Mouse (Mus musculus) neural tube, embryonic 11.5 days (tissue): Measurements from ENCODE around the gene Morc2a. TPM values are rescaled to one million over a fixed set of nuclear protein-coding genes. Genes with fewer than 3 reads are reported as not detected.
A peak's percentile ranks its signal among the peaks of the same experiment; 100 is the strongest.
"Not testable (repeated sequence)": the region's sequence is repeated elsewhere in the genome, so short reads cannot be mapped to it uniquely, and the experiment has no call there.

Source experiments
- ATAC-seq: fragments of 200-750 bp; cut with Nextera tagmentation; 2 replicates; pipeline ENCODE4 v1.8.0; 2017; ENCODE audit warnings: moderate number of reproducible peaks, mild to moderate bottlenecking, moderate TSS enrichment, moderate library complexity; ENCODE audit not compliant: insufficient read depth, low FRiP score, low TSS enrichment
- DNase-seq: peaks from one replicate; pipeline ENCODE4 v3.0.0-alpha.2; 2015; ENCODE audit warnings: low spot score
- H3K27ac ChIP-seq: fragments of 300-500 bp; sonication (generic); 2 replicates; pipeline ENCODE4 v1.5.1; 2014; ENCODE audit warnings: low read depth, mild to moderate bottlenecking, low read length
- H3K27me3 ChIP-seq: fragments of 300-500 bp; sonication (generic); 2 replicates; pipeline ENCODE4 v1.6.1; 2014; ENCODE audit warnings: mild to moderate bottlenecking, low read length, mixed read lengths; ENCODE audit not compliant: control insufficient read depth, insufficient read depth
- H3K36me3 ChIP-seq: fragments of 300-500 bp; sonication (generic); 2 replicates; pipeline ENCODE4 v1.6.1; 2014; ENCODE audit warnings: mild to moderate bottlenecking, low read length, moderate library complexity, mixed read lengths; ENCODE audit not compliant: control insufficient read depth, insufficient read depth
- H3K4me1 ChIP-seq: fragments of 300-500 bp; sonication (generic); 2 replicates; pipeline ENCODE4 v1.6.1; 2014; ENCODE audit warnings: low read length, mixed read lengths; ENCODE audit not compliant: control insufficient read depth, insufficient read depth
- H3K4me2 ChIP-seq: fragments of 300-500 bp; sonication (generic); 2 replicates; pipeline ENCODE4 v1.6.1; 2014; ENCODE audit warnings: low read depth, mild to moderate bottlenecking, moderate library complexity
- H3K4me3 ChIP-seq: fragments of 300-500 bp; sonication (generic); 2 replicates; pipeline ENCODE4 v1.5.1; 2014; ENCODE audit warnings: low read depth, low read length
- H3K9ac ChIP-seq: fragments of 300-500 bp; sonication (generic); 2 replicates; pipeline ENCODE4 v1.6.1; 2014; ENCODE audit warnings: mild to moderate bottlenecking, low read length
- H3K9me3 ChIP-seq: fragments of 300-500 bp; sonication (generic); 2 replicates; pipeline ENCODE4 v1.6.1; 2016; ENCODE audit warnings: low read length; ENCODE audit not compliant: control insufficient read depth
- WGBS: fragments of 180-500 bp; shearing (Covaris S2); extraction: QIAGEN DNeasy Blood & Tissue Kit; methylation state at CpG from one replicate; pipeline ENCODE4 v1.1.7; 2014; 5-methylcytosine and 5-hydroxymethylcytosine counted together
- polyA plus RNA-seq: library from polyadenylated mRNA; unstranded; fragments of >200 nt; fragmentation: Nextera tagmentation; extraction: Ambion mirVana; gene quantifications from 2 replicates; pipeline ENCODE4 v1.2.1, GENCODE M21; 2014

The Morc2a gene
- polyA plus RNA-seq, 1 experiment from 2014 or later = 35.0 TPM

GRCm38 (mm10) chr11:3633269-3633668 is 15.7 kb upstream of the Morc2a start:
- WGBS = 86% methylated on average over 8 of the region's 8 CpGs
- not testable (repeated sequence) for DNase-seq, H3K4me3 ChIP-seq, H3K27ac ChIP-seq, H3K27me3 ChIP-seq, H3K4me1 ChIP-seq, H3K9ac ChIP-seq, H3K9me3 ChIP-seq, H3K36me3 ChIP-seq, ATAC-seq, H3K4me2 ChIP-seq

DNA sequence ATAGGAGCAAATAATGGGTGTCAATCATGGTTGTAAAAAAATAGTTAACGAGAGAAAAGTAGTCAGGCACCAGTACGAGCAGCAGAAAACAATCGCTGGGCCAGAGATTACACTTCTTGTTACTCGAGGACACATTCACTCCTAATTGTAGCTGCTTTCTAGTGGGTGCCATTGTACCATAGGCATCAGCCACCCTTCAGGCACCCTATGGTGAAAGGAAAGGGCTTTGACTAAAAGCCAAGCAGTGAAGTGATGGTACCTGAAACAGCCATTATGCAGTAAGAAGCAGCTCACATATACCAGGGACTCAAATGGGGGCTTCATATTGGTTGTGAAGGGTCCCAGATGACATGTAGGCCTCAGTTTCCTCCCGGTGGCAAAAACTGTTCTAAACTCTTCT is 1.3 kb upstream of the Morc2a start:
- no peak overlapping the region for H3K27ac ChIP-seq
- WGBS = 92% methylated on average over 5 of the region's 5 CpGs
- peaks cover 6% of the 10 kb centered on the region; the same call in 1 of the 2 replicates for H3K4me1 ChIP-seq
- H3K36me3 ChIP-seq = peaks cover 21% of the 10 kb centered on the region
- H3K27me3 ChIP-seq = no peaks in the 10 kb centered on the region
- peaks cover 12% of the 10 kb centered on the region for H3K9me3 ChIP-seq
- no peak overlapping the region; the same call in 1 of the 2 replicates for H3K9ac ChIP-seq
- no peak for DNase-seq
- peak overlapping the region; percentile 56 for H3K4me2 ChIP-seq
- peak overlapping the region; percentile 95 for H3K4me3 ChIP-seq
- ATAC-seq = no peak

DNA sequence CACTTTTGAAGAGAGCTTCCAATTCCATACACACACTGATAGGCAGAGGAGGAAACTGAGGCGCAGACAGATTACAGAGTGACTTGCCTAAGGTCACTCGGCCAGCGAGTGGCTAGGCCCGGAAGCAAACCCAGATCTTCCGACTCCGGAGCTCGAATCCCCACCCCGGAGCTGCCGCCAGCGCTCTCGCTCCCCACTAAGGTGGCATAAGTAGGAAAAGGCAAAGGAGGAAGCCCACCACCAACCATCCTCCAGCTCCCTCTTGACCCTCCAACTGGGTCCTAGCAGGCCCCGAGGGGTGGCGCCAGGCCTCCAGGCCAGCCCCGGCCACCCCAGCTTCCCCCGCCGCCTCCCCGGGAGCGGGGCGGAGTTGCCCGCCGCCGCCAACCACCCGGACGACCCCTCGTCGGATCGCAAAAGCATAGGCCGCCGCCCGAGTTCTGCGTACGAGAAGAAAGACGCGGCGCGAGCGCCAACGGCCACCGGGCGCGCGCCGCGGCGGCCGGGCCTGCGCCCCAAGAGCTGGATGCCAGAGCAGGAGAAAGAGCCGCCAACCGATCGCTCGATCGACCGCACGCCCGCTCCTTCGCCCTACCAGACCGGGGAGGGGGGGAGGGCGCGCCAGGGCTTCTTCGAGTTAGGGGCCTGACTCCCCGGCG is 557 bp upstream of the Morc2a start:
- H3K4me1 ChIP-seq = peaks cover 6% of the 10 kb centered on the region; the same call in 1 of the 2 replicates
- ATAC-seq (peak; percentile 48), DNase-seq (no peak)
- peaks cover 9% of the 10 kb centered on the region for H3K9me3 ChIP-seq
- peak overlapping the region; percentile 56 for H3K4me2 ChIP-seq
- H3K36me3 ChIP-seq = peaks cover 17% of the 10 kb centered on the region
- peak overlapping the region; percentile 95 for H3K4me3 ChIP-seq
- peak overlapping the region; percentile 97 for H3K9ac ChIP-seq
- H3K27me3 ChIP-seq = no peaks in the 10 kb centered on the region
- 2% methylated on average over 50 of the region's 62 CpGs for WGBS
- peak overlapping the region; percentile 93 for H3K27ac ChIP-seq

DNA sequence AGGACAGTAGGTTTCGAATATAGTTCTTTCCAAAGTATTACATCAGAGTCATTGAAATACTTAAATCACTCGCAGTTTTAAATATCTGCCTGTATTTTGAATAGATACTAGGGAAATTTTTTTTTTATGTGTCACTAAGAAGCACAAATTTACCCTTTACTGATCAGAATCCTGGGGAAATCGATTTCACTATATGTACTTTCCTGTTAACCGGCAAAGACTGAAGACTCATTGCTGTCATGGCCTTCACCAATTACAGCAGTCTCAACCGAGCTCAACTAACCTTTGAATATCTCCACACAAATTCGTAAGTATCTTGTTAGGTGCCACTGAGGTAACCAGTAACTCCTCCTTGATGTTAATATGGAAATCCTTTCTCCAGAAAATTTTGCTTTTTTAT is 1.1 kb downstream of the Morc2a start:
- DNase-seq (no peak), ATAC-seq (no peak)
- H3K4me1 ChIP-seq = peaks cover 6% of the 10 kb centered on the region; the same call in 1 of the 2 replicates
- H3K4me3 ChIP-seq = peak overlapping the region; percentile 95
- H3K27ac ChIP-seq = no peak overlapping the region
- no peak overlapping the region for H3K9ac ChIP-seq
- WGBS = 96% methylated on average over 6 of the region's 6 CpGs
- no peaks in the 10 kb centered on the region for H3K27me3 ChIP-seq
- peak overlapping the region; percentile 58 for H3K4me2 ChIP-seq
- peaks cover 6% of the 10 kb centered on the region for H3K9me3 ChIP-seq
- H3K36me3 ChIP-seq = peaks cover 7% of the 10 kb centered on the region

DNA sequence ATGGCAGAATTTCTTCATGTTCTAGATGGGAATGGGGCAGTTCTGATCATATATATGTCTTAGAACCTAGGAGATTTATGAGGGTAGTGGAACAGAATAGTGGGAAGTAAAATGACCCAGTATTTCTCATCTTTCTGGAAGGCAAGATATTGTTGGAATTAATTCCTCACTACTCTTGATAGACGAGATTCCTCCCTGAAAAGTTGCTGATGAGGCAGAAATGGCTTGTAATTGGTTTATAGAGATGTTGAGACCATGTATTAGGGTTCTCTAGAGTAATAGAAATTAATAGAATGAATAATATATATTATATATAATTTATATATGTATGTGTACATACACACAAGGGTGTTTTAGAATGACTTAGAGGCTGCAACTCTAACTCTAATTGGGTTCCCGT is 13.0 kb downstream of the Morc2a start:
- ATAC-seq = no peak
- Histone ChIP-seq H3K36me3 (peaks cover 9% of the 10 kb centered on the region), H3K9ac (no peak overlapping the region), H3K27ac (no peak overlapping the region), H3K4me2 (no peak overlapping the region), H3K27me3 (no peaks in the 10 kb centered on the region), H3K4me3 (no peak overlapping the region), H3K9me3 (no peaks in the 10 kb centered on the region), H3K4me1 (no peaks in the 10 kb centered on the region)
- WGBS = 89% methylated on average over 2 of the region's 2 CpGs
- DNase-seq = no peak

GRCm38 (mm10) chr11:3667506-3667905 is 18.5 kb downstream of the Morc2a start:
- WGBS = 91% methylated on average over 3 of the region's 3 CpGs

DNA sequence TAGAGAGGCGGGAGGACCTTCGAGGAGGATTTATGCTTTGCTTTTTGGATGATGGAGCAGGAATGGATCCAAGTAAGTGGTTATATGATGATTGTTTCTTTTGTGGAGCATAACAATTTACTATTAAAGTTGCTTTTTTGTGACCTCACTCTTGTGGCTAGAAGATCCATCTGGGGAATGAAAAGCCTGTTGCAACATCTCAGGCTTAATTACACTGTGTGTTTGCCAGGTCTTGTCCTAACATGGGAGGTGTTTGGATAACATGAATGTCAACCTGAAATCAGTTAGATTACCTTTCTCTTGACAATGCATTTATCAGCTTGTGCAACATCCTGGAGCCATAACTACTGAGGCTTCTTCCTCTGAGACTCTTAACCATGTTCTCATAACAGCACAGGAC is 19.8 kb downstream of the Morc2a start:
- Histone ChIP-seq H3K4me2 (no peak overlapping the region), H3K4me3 (no peak overlapping the region), H3K27me3 (no peaks in the 10 kb centered on the region), H3K27ac (no peak overlapping the region), H3K36me3 (peaks cover 3% of the 10 kb centered on the region; the same call in 1 of the 2 replicates), H3K9ac (no peak overlapping the region), H3K9me3 (no peaks in the 10 kb centered on the region), H3K4me1 (no peaks in the 10 kb centered on the region)
- no peak for ATAC-seq
- 98% methylated on average over 2 of the region's 2 CpGs for WGBS
- no peak for DNase-seq

More at GRCm38 (mm10) chr11:3667506-3667905, 18.5 kb downstream of the Morc2a start:
- Histone ChIP-seq H3K4me3 (no peak overlapping the region), H3K9me3 (no peaks in the 10 kb centered on the region), H3K36me3 (peaks cover 7% of the 10 kb centered on the region; the same call in 1 of the 2 replicates), H3K9ac (no peak overlapping the region), H3K27me3 (no peaks in the 10 kb centered on the region), H3K4me1 (no peaks in the 10 kb centered on the region), H3K27ac (no peak overlapping the region), H3K4me2 (no peak overlapping the region)
- DNase-seq (no peak), ATAC-seq (no peak)

DNA sequence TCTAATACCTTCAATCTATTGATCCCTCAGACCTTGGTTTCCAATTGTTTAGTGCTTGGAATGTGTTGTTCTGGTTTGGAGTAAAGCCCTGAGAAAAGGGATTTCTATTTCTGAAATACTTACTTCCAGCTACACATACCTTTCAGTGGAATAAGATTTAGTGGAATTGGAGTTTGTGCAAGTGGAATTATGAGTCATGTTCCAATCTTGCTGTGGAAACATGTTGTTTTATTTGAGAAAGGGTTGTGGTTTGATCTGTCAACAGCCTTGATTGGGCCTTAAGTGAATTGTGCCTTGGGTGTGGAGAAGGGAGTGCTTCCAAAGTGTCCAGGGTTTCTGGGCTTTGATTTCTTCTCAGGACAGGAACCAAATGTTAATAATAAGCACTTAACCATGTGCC is 20.9 kb downstream of the Morc2a start:
- no peak for ATAC-seq
- no peak overlapping the region for H3K4me3 ChIP-seq
- no peak overlapping the region for H3K4me2 ChIP-seq
- H3K36me3 ChIP-seq = peaks cover 2% of the 10 kb centered on the region; the same call in 1 of the 2 replicates
- H3K9me3 ChIP-seq = no peaks in the 10 kb centered on the region
- no peak for DNase-seq
- H3K27ac ChIP-seq = no peak overlapping the region
- no peaks in the 10 kb centered on the region for H3K27me3 ChIP-seq
- H3K9ac ChIP-seq = no peak overlapping the region
- no peaks in the 10 kb centered on the region for H3K4me1 ChIP-seq

GRCm38 (mm10) chr11:3671000-3671628 is 22.1 kb downstream of the Morc2a start:
- H3K36me3 ChIP-seq = peaks cover 2% of the 10 kb centered on the region
- no peak overlapping the region for H3K9ac ChIP-seq
- no peak for ATAC-seq
- DNase-seq = no peak
- H3K4me1 ChIP-seq = no peaks in the 10 kb centered on the region
- H3K4me2 ChIP-seq = no peak overlapping the region
- WGBS = 93% methylated on average over 1 of the region's 1 CpGs
- H3K4me3 ChIP-seq = no peak overlapping the region
- H3K9me3 ChIP-seq = no peaks in the 10 kb centered on the region
- no peaks in the 10 kb centered on the region for H3K27me3 ChIP-seq
- no peak overlapping the region for H3K27ac ChIP-seq
